Mouse (Mus musculus): ENCODE results near the gene Twf1.

DNA sequence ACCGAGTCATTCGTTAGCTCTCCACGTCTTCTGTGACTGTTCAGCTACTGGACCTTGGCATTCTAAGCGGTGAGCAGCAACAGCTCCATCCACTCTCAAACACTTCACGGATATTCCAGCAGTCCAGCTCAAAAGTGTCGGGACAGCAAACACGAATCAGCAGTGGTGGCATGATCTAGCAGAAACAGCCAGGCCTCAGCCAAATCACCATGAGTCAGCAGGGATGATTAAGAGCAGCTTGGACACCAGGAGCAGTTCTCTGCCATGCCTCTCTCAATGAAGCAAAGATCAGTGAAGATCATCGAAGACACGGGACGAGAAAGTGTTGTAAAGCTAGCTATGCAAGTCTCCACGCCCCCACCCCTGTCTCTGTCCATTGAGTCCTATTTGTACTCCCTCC lies 26.3 kb upstream of the Twf1 start:
- TF ChIP-seq CTCF (conservative IDR thresholded peaks at IDR 0.05; ENCODE audit: insufficient read depth, insufficient read length, low read depth, low read length) (no peak), POLR2A (IDR thresholded peaks at IDR 0.05; ENCODE audit: low read depth, low read length) (no peak)

Measured in kidney, adult 2 months (tissue).